Mouse (Mus musculus) gastrocnemius, adult 2 months (tissue): ENCODE data around the gene Smoc2. TPM values are rescaled to one million over a fixed set of nuclear protein-coding genes. Genes with fewer than 3 reads are reported as not detected.

Source experiments
- DNase-seq: peaks from one replicate; pipeline ENCODE4 v3.0.0; 2022
- H3K27ac ChIP-seq: fragments of 200-600 bp; 2 replicates; pipeline ENCODE4 v1.8.1; 2022; ENCODE audit warnings: mild to moderate bottlenecking
- H3K4me3 ChIP-seq: fragments of 200-600 bp; 2 replicates; pipeline ENCODE4 v1.8.1; 2022; ENCODE audit warnings: mild to moderate bottlenecking, moderate library complexity
- CTCF ChIP-seq: fragments of 200-600 bp; IDR thresholded peaks from 2 replicates; pipeline ENCODE4 v1.8.1; 2022; ENCODE audit warnings: antibody characterized with exemption, mild to moderate bottlenecking, moderate library complexity
- intact Hi-C: fragments of 180-260 bp; cut with DNase I; formaldehyde crosslinking; loops from one replicate; pipeline ENCODE4 v1.15.1; 2025
- long read RNA-seq, 2 experiments: library from polyadenylated mRNA; stranded (forward); transcript quantifications; one replicate each; pipeline ENCODE4 v2.0.0; 2021
- total RNA-seq, 2 experiments: library from RNA; stranded (reverse); gene quantifications; 2 replicates each; pipeline ENCODE4 v1.2.3; 2021

Smoc2 gene
- total RNA-seq = 10 to 100 TPM; 40.6 to 65.5 TPM
- long read RNA-seq, experiment 1, transcript Smoc2-201 (13 exons, 2,832 nt) = major isoform, 177 of 201 reads
- long read RNA-seq, experiment 1, transcript Smoc2-204 (13 exons, 2,817 nt) = minor isoform, 10 of 201 reads
- long read RNA-seq, experiment 1, partial matches to known transcripts = 4 of 201 reads
- long read RNA-seq, experiment 1, other reads (novel, unspliced or antisense) = 10 of 201 reads
- long read RNA-seq, experiment 2, transcript Smoc2-201 (13 exons, 2,832 nt) = major isoform, 81 of 97 reads
- long read RNA-seq, experiment 2, partial matches to known transcripts = 4 of 97 reads
- long read RNA-seq, experiment 2, other reads (novel, unspliced or antisense) = 9 of 97 reads

GRCm38 (mm10) chr17:14279177-14279965 is at the start of gene Smoc2:
Gene Smoc2 (plus strand): TSS chr17:14279506.
- peak; percentile 77 for DNase-seq
- no peak for TF ChIP-seq CTCF
- peak within 1 kb of the TSS; percentile 82 for H3K27ac ChIP-seq
- peak within 1 kb of the TSS; percentile 71 for H3K4me3 ChIP-seq
- intact Hi-C loops = no loop called here

- TF ChIP-seq CTCF = no peak
- H3K4me3 ChIP-seq = no peak overlapping the region
- no peak overlapping the region for H3K27ac ChIP-seq
- DNase-seq = peak; percentile 47
- intact Hi-C loops = loop anchor here (10.0 kb wide), 1 partner anchor 674 kb away; no protein-coding TSS in a partner anchor
These were observed 48.4 kb upstream of the Smoc2 start for GRCm38 (mm10) chr17:14230698-14231430.

- DNase-seq = peak; percentile 85
- Histone ChIP-seq H3K27ac (no peak overlapping the region), H3K4me3 (no peak overlapping the region)
- TF ChIP-seq CTCF = peak; percentile 82
- intact Hi-C loops = loop anchor here (1.0 to 10.0 kb wide), 4 partner anchors 56 to 672 kb away; no protein-coding TSS in a partner anchor
These were observed 46.7 kb upstream of the Smoc2 start for GRCm38 (mm10) chr17:14232629-14233028.

- TF ChIP-seq CTCF = peak; percentile 34
- intact Hi-C loops = loop anchor here (10.0 kb wide), 1 partner anchor 671 kb away; no protein-coding TSS in a partner anchor
- no peak for DNase-seq
- Histone ChIP-seq H3K27ac (no peak overlapping the region), H3K4me3 (no peak overlapping the region)
These were observed 45.6 kb upstream of the Smoc2 start for GRCm38 (mm10) chr17:14233658-14234057.

- no peak overlapping the region for H3K27ac ChIP-seq
These were observed 44.4 kb upstream of the Smoc2 start for GRCm38 (mm10) chr17:14234774-14235389.

GRCm38 (mm10) chr17:14237134-14237533 is 42.2 kb upstream of the Smoc2 start:
- no peak for TF ChIP-seq CTCF
- intact Hi-C loops = loop anchor here (10.0 kb wide), 1 partner anchor 668 kb away; no protein-coding TSS in a partner anchor
- Histone ChIP-seq H3K4me3 (no peak overlapping the region), H3K27ac (no peak overlapping the region)
- DNase-seq = no peak

More at GRCm38 (mm10) chr17:14234774-14235389, 44.4 kb upstream of the Smoc2 start:
- no peak for DNase-seq
- intact Hi-C loops = loop anchor here (10.0 kb wide), 1 partner anchor 670 kb away; no protein-coding TSS in a partner anchor
- TF ChIP-seq CTCF = no peak
- H3K4me3 ChIP-seq = no peak overlapping the region

- intact Hi-C loops = loop anchor here (5.0 to 10.0 kb wide), 3 partner anchors 42 to 665 kb away; no protein-coding TSS in a partner anchor
- TF ChIP-seq CTCF = no peak
These were observed 39.3 kb upstream of the Smoc2 start for GRCm38 (mm10) chr17:14239960-14240359.

GRCm38 (mm10) chr17:14242634-14243033 is 36.7 kb upstream of the Smoc2 start:
- no peak overlapping the region for H3K4me3 ChIP-seq
- TF ChIP-seq CTCF = no peak
- intact Hi-C loops = loop anchor here (5.0 to 10.0 kb wide), 2 partner anchors 40 to 132 kb away; no protein-coding TSS in a partner anchor
- H3K27ac ChIP-seq = no peak overlapping the region
- no peak for DNase-seq

More at GRCm38 (mm10) chr17:14239960-14240359, 39.3 kb upstream of the Smoc2 start:
- H3K27ac ChIP-seq = no peak overlapping the region
- no peak overlapping the region for H3K4me3 ChIP-seq
- no peak for DNase-seq

- H3K4me3 ChIP-seq = peak overlapping the region; percentile 30
- peak overlapping the region; percentile 72 for H3K27ac ChIP-seq
- no peak for TF ChIP-seq CTCF
- peak; percentile 92 for DNase-seq
- intact Hi-C loops = loop anchor here (5.0 to 10.0 kb wide), 2 partner anchors 38 to 130 kb away; no protein-coding TSS in a partner anchor
These were observed 34.9 kb upstream of the Smoc2 start for GRCm38 (mm10) chr17:14244195-14244965.

GRCm38 (mm10) chr17:14246266-14246665 is 33.0 kb upstream of the Smoc2 start:
- intact Hi-C loops = loop anchor here (10.0 kb wide), 1 partner anchor 129 kb away; no protein-coding TSS in a partner anchor
- DNase-seq = no peak
- Histone ChIP-seq H3K27ac (no peak overlapping the region), H3K4me3 (no peak overlapping the region)
- no peak for TF ChIP-seq CTCF

GRCm38 (mm10) chr17:14247931-14248330 is 31.4 kb upstream of the Smoc2 start:
- H3K4me3 ChIP-seq = no peak overlapping the region
- no peak overlapping the region for H3K27ac ChIP-seq
- intact Hi-C loops = loop anchor here (10.0 kb wide), 1 partner anchor 127 kb away; no protein-coding TSS in a partner anchor
- TF ChIP-seq CTCF = no peak
- no peak for DNase-seq
